Mouse (Mus musculus) erythroblast, embryonic 14.5 days (primary cell): Measurements from ENCODE around the gene Hdhd5.

Experiments
- GATA1 ChIP-seq: IDR thresholded peaks from 2 replicates; pipeline ENCODE4 v1.6.1; 2012; ENCODE audit warnings: low read length, inconsistent platforms, mixed read lengths
- TAL1 ChIP-seq: IDR thresholded peaks from 3 replicates; pipeline ENCODE4 v1.6.1; 2012; ENCODE audit warnings: low read length, inconsistent platforms, mixed read lengths

GRCm38 (mm10) chr6:120465393-120465792, 65.7 kb downstream of the Hdhd5 start:
- TF ChIP-seq TAL1 (no peak), GATA1 (no peak)
